Mouse (Mus musculus): ENCODE data around the gene Sowaha.

Gene Sowaha

GRCm38 (mm10) chr11:53479783-53480301 lies at the start of gene Sowaha, which contains the start of gene Gm9945:
Gene Sowaha (minus strand): TSS chr11:53480274.
Gene Gm9945 (plus strand): TSS chr11:53480166.
- no peak for DNase-seq (ENCODE audit: low spot score)

GRCm38 (mm10) chr11:53529253-53529557 lies 49.1 kb upstream of the Sowaha start:
- peak; percentile 90 for DNase-seq (ENCODE audit: low spot score)

GRCm38 (mm10) chr11:53528397-53529252 lies 48.6 kb upstream of the Sowaha start:
- DNase-seq (ENCODE audit: low spot score), result no peak

DNA sequence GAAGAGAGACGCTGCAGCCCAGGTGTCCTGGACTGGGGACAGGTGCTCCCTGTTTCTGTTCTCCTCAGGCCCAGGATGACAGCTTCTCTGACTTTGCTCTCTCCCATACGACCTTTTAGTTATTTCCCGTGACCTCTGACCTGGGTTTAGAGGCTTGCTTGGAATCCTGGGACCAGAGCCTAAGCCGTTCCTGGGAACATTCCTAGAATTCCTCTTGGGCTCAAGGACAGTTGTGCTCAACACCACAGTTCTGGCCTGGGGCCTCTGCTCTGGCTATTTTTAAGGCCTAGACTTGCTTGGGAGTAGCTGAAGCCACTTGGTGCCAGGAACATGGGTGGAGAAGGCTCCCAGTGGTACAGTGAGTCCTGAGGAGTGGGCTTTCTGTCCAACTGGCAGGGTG lies 45.4 kb upstream of the Sowaha start:
- DNase-seq (ENCODE audit: low spot score), result peak; percentile 66

DNA sequence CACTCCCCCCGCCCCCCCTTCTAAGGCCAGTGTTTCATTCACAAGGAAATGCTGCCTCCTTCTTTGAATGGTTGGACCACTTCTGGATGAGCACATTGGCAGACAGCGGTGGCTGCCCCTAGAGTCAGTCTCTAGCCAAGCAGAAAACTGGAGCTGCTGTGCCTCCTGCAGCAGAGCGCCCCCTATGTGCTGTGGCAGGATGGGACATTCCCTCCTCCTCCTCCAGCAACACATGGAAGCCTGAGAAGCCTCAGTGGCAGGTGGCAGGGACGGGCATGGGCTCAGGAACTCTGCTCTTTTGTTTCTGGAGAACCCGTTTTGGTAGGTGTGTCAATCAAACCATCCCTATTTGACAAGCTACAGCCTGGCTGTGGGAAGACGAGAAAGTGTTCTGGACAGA lies 44.8 kb upstream of the Sowaha start:
- DNase-seq (ENCODE audit: low spot score), result peak; percentile 29

- no peak for DNase-seq (ENCODE audit: low spot score)
These were observed 43.7 kb upstream of the Sowaha start for GRCm38 (mm10) chr11:53523545-53524405.

DNA sequence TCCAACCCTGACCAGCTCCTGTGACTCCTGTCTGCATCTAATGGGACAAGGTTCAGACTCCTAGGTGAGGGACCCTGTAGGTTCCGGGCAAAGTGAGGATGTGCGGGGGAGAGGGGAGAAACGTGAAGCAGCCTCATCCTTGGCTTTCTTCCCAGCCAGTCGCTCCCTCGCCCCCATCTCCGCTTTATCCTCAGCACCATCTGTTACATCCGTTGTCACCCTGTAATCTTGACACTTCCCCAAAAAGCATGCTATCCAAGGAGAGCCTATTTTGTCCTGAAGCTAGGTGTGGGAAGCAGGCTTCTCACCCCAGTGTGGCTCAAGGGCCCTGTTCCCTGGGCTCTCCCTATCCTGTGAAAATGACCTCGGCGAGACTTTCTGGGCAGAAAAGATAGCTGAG lies 42.9 kb upstream of the Sowaha start:
- DNase-seq (ENCODE audit: low spot score), result no peak

GRCm38 (mm10) chr11:53522362-53522761 lies 42.3 kb upstream of the Sowaha start:
- DNase-seq (ENCODE audit: low spot score), result no peak

DNA sequence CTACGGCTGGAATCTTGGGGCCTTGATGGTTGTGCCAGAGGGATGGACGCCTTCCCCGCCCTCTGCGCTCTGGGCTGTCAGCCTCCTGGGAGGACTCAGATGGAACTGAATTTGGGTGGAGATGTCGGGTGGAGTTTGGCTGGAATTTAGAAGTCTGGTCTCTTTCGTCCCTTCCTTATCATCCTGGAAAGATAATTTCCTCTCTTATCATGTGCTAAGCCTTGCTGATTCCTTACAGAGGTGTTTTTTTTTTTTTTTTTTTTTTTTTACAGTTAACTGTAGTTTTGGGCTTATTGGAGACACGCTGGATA lies 41.7 kb upstream of the Sowaha start:
- DNase-seq (ENCODE audit: low spot score), result no peak

DNA sequence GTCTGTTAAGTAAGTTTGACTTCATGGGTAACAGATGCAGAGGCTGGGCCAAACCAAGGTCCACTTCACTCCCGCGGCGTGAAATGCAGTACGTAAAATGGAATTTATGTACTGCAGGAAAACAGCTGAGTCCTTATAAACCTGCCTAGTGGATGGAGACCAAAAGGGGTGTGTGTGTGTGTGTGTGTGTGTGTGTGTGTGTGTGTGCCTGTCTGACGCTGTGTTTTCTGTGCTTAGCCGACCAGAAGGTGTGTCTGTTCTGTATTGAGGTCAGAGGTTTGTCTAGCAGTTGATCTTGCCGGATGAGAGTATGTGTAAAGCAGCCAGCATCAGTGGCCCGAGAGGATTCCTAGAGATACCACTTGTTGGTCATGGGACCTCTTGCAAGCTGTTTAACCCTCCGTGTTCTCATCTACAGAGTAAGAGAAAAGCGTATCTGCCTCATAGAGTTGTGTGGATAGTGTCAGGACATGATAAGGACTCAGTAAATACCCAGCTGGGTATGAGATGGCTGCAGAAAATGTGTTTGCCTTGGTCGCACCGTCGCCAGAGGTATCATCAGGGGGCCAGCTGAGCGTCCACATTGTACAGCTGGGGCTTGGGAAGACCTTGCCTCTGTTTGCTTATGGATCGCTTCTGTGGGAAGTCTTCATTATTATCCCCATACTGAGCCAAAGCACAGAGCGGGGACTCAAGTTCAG lies 41.2 kb upstream of the Sowaha start:
- DNase-seq (ENCODE audit: low spot score), result peak; percentile 32

DNA sequence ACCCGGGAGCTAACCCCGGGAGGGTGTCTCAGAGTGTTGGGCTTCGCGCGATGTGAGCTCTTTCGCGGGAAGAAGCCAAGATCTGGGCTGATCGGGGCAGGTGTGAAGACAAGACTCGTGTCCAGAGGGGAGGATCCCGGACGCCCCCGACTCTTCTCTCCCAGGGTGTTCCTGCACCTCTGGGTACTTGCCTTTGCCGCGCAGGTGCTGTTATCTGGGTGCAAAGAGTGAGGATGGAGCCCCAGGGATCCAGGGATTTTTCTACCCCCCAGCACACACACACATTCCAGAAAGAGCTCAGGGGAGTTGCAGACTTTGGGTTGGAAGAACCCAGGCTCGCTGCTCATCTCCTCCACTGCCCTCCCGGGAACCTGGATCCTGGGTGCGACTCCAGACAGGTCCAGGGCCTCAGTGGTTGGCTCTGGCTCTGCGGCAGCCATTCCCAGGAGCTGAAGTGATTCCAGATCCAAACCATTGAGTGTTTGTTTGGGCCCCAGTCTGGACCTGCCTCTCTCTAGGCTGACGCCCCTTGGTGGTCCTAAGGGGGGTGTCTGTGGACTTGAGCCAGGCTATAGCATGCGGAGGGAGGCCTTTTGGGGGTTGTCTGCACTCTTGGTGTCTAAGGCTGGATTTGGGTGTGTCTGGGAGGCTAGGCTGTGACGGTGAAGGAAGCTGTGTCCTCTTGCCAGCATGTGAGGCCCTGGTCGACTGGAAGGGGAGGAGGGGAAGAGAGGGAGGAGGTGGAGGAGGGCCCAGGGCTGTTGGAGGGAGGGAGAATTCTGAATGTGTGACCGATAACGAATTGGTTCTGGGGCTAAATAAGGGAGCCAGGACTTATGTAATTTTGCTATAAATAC lies 40.3 kb upstream of the Sowaha start:
- peak; percentile 84 for DNase-seq (ENCODE audit: low spot score)

DNA sequence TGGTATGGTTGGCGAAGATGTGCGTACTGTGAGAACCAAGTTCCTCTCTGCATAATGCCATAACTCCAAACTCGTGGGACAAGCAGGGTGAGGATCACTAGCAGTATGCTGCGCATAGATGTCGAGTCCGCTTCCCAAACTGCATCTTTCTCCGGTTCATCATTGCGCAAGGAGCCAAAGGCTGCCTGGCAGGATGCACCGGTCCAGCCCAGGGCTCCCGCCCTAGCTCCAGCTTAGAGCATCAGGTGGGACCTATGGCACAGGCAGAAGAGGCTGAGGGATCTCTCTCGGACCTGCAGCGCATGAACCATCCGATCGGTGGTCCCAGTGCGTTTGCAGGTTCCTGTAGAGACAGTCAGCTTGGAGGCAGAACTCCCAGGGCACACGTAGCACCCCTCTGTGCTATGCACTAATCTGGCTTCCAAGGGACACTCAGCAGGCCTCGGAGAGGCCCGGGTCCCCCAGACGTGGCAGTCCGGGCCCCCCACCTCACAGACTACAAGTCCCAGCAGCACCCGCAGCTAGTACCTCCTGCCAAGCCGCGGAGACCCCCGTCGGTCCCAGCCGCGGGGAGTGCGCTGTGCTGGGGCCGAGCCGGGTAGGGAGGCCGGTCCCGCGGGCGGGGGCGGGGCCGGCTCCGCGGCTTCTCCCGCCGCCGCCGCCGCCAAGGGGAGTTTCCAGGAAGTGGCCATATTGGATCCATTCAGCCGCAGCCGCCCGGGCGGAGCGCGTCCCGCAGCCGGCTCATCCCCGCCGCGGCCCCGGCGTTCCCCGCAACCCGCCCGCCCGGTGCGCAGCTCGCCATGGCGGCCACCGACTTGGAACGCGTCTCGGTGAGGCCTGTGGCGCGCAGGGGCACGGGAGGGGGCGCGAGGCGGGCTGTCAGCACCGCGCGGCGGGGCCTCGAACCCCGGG lies 39.4 kb upstream of the Sowaha start, which contains the start of gene Sept8:
Gene Sept8 (plus strand): TSS at position 51 of the 915 bp plus-strand sequence.
- DNase-seq (ENCODE audit: low spot score), result peak; percentile 61

DNA sequence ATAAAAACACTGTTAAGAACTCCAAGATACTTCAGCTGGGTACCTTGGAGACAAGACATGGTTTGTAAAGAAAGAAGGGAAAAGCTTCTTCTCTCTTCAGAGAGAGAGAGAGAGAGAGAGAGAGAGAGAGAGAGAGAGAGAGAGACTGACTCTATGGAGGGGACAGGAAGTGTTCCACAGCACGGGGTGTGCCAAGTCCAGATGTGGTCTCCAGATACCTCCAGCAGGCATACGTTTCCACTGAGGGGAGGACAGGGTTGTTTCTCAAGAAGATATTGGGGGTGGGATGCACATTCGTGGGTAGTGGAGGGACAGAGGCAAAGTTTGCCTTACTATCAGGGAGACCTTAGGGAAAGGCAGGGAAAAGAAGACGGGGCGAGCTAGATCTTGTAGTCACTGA lies 38.7 kb upstream of the Sowaha start:
- no peak for DNase-seq (ENCODE audit: low spot score)

DNA sequence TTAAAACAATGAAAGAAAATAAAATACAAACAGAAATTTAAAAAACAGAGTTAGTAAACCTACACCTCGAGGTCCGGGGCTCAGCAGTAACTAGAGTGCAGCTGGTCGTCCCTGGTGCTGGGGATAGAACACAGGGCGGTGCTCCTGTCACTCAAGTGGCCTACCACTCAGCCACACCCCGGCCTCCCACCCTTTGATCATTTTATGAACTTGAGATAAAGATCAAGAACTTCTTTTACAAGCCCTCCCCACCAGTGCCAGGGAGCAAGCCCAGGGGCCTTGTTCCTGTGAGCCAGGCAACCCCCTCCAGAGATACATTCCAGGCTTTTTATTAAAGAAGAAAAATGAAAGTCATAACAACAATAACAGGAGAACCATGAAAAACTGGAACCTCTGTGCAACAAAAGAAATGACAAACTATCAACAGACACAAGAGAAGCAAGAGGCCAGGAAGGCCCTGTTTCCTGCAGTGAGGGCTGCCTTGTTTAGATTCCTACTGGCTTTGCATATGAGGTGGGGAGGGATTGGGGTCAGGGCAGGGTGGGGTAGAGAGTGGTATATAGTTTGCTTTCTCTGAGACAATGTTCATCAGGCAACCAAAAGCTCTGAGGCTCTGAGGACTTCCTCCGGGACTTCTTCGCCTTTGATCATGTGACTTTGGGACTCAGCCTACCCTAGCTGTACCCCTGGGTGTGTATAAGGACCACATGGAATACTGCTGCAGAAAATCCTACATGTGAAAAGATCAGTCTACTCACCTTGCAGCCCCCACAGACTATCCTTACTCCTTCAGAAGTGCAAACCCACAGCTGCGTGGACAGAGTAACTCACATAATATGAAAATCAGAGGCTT lies 36.9 kb upstream of the Sowaha start:
- no peak for DNase-seq (ENCODE audit: low spot score)

DNA sequence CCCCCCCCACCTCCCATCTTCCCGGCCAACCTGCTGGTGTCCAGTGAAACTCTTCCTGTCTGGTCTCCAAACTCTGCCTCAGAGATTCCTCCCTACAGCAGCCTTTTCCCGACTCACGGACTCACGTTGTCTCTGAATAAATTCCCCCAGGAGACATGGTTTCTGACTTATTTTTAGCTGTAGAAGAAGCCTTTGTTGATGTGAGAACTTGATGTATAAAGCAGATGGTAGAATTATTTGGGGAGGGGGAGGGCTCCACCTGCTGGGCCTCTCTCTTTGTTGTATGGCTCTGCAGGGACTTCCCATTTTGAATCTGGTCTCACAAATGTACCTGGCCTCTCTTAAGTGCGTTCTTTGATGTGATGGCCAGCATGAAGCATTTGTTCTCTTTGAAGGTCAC lies 30.3 kb upstream of the Sowaha start:
- no peak for DNase-seq (ENCODE audit: low spot score)

GRCm38 (mm10) chr11:53508591-53508990 lies 28.5 kb upstream of the Sowaha start:
- no peak for DNase-seq (ENCODE audit: low spot score)

- DNase-seq (ENCODE audit: low spot score), result peak; percentile 99
These were observed 28.1 kb upstream of the Sowaha start for GRCm38 (mm10) chr11:53508152-53508551.

- DNase-seq (ENCODE audit: low spot score), result peak; percentile 67
These were observed 27.2 kb upstream of the Sowaha start for GRCm38 (mm10) chr11:53507098-53507805.

All from adipocyte (in vitro differentiated cells).